Mouse (Mus musculus): ENCODE measurements around the gene Dicer1. TPM values are rescaled to one million over a fixed set of nuclear protein-coding genes. Genes with fewer than 3 reads are reported as not detected.

Gene Dicer1
- total RNA-seq, 2 experiments from 2014 or later = 25.2 to 27.7 TPM

Other genes with a start within 250 kb of the Dicer1 start
- gene Clmn, start 113.1 kb upstream of the Dicer1 start, total RNA-seq (2021) = 1 to 10 TPM; 2.8 to 3.5 TPM